Mouse (Mus musculus) embryo, embryonic 9.5 days (tissue): ENCODE data around the gene Eef1e1.
"Not testable (repeated sequence)": the region's sequence is repeated elsewhere in the genome, so short reads cannot be mapped to it uniquely, and the experiment has no call there.

Source experiments
- DNase-seq: peaks from one replicate; pipeline ENCODE4 v3.0.0-alpha.2; 2017; ENCODE audit errors: extremely low spot score

The Eef1e1 gene

DNA sequence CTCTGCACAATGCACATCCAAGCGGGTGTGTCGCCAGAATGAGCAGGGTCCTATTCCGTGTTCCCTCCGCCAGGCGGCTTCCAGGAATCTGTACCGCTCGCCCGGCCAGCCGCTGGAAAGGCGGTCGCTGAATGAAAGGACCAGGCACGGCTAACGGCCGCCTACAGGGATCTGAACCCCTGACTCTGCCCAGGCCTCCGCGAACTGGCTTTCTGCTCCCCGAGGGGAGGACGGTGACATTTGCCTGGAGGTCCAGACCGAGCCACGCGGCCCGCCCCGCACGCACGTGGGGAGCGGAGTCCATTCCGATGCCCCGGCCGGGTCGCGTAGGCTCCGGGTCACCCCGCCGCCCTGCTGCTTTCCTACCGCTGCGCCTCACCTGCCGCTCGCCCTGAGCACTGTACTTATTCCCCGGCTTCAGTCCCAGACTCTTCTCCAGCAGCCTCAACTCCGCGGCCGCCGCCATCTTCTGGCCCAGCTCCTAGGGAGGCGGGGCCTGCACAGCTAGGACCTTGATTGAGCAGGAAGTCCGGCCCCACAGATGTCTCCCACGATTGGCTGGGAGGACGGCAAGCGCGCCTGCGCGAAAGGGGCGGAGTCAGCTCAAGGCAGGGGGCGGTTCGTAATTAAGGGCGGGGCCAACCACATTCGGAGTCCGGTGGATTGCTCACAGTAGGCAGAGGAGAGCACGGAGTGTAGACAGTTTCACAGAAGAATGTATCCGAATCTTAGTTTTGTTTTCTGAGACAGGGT lies at the start of gene Eef1e1:
TSS of gene Eef1e1 (minus strand) at position 531 of the 753 bp plus-strand sequence.
- peak; percentile 95 for DNase-seq

DNA sequence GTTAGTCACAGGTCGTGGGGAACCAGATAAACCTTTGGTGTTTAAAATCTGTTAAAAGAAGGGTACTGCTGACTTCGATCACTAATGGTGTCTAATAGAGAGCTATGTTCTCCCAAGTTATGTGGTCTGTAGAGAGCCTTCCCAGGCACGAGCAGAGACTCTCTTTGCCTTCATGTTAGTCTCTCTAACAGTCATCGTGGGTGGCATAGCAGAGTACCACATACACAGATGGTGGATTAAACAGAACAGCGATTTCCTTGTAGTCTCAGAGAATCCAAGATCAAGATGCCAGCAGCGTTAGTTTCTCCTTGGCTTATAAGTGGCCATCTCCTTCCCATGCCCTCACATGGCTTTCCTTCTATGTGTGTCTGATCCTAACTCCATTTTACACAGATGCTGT lies 32.0 kb upstream of the Eef1e1 start:
- no peak for DNase-seq

DNA sequence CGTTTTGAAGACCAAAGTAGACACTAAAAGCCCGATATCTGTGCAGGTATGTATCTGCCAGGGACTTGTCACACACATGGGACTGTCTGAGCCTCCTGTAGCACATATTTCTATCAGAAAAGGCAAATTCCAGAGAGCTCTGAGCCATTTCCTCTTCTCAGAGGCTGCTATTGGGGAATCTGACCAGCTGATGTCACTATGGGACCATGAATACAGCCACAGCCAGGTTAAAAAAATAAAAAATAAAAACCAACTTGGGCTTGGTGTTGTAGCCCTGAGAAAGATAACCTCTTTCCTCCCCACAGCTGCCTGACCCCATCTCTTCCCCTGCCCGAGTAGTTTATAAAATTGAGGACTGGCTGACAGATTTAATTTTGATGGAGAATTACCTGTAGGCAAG lies 31.2 kb upstream of the Eef1e1 start:
- DNase-seq = peak; percentile 21

GRCm38 (mm10) chr13:38688761-38689160 lies 29.9 kb upstream of the Eef1e1 start:
- no peak for DNase-seq

DNA sequence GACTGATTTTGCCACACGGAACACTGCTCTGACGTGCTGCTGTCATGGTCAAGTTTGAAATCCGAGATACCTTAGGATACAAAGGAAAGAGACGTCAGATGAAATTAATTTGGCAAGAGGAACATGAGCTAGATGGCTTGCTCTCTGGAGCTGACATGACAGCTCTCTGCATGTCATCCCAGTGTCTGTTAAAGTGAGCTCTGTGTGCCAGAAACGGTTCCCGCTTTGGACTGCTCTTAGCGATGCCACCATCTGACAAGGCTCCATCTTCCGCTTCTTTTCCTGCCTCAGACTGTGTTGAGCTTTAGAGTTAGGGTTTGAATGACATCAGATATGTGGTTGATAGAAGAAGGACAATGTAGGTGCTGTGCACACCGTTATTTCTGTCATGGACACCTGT lies 13.5 kb upstream of the Eef1e1 start:
- no peak for DNase-seq

DNA sequence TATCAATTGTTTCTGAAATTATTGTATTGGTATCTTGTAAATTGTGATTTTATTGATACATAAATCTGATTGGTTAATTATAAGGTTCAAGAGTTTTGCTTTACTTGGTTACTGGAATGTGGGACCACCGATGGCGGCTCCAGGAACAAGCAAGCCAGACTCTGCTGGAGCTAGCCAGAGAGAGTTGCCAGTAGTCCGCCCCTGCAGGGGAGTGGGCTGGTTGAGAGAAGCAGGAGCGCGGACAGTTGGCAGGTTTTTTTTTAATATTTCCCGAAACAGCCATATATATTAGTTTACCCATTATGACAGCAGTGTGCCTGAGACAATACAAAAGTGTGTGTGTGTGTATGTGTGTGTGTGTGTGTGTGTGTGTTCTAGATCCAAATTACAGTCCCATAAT lies 12.6 kb upstream of the Eef1e1 start:
- DNase-seq = not testable (repeated sequence)

GRCm38 (mm10) chr13:38670051-38670450 lies 11.2 kb upstream of the Eef1e1 start:
- no peak for DNase-seq

GRCm38 (mm10) chr13:38668514-38668913 lies 9.7 kb upstream of the Eef1e1 start:
- DNase-seq = peak; percentile 17

GRCm38 (mm10) chr13:38664753-38665152 lies 5.9 kb upstream of the Eef1e1 start:
- DNase-seq = no peak

GRCm38 (mm10) chr13:38659524-38660136 lies 772 bp upstream of the Eef1e1 start:
- no peak for DNase-seq

DNA sequence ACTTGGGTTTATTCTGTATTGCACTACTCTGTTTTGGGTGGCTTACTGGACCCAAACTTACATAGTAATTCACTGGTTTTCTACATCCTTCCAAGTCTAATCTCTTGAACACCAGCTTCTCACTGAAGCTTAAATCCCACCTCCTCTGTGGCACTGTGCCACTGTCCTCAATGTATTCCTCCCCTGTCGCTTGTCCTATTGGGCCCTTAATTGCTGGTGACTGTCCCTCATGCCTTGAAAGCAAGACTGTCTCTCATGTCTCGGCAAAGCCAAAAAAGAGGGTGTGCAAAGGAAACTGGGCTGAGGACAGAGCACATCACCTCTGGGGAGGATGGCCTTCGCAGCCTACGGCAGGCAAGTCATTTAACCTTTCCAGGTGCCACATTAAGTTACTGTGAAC lies 993 bp downstream of the Eef1e1 start:
- DNase-seq = no peak

- DNase-seq = no peak
Measured at GRCm38 (mm10) chr13:38650292-38650691, 8.6 kb downstream of the Eef1e1 start.

DNA sequence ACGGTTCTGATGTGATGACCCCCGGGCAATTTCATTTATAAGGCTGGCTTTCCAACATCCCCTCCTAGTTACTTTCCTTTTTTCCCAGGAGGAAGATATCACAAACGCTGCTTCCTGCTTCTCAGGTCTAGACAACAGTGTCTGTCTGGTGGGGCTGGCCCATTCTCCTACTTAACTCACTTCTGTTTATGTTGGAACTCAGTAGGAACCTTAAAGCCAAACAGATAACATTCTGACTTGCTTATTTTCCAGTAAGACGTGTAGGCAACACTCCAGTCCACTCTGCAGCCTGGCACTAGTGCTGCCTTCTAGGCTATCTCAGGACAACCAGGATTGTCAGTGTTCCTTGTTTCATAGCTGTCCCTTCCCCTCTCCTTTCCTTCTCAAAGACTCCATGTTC lies 9.8 kb downstream of the Eef1e1 start:
- DNase-seq = no peak

- no peak for DNase-seq
Measured at GRCm38 (mm10) chr13:38641414-38641813, 17.4 kb downstream of the Eef1e1 start.

DNA sequence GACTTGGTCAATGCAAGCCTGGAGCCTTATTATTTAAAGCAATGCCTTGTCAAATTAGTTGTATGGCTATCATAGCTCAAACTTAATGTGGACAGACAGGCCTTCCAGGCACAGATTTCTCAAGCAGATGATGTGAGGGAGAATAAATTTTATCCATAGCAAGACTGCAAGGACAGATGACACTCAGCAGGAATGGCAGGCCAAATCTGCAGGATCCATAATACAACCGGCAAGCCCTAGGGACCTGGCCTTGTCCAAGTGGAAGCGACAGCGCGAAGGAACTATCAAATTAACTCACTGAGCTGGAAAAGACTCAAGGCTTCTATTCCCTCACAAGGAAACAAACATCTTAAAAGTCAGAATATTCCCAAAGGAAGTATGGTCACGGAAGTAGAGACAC lies 17.9 kb downstream of the Eef1e1 start:
- no peak for DNase-seq

GRCm38 (mm10) chr13:38638694-38639093 lies 20.2 kb downstream of the Eef1e1 start:
- no peak for DNase-seq

- DNase-seq = peak; percentile 95
Measured at GRCm38 (mm10) chr13:38634800-38635269, 24.0 kb downstream of the Eef1e1 start, which contains the start of gene Bloc1s5. Gene Bloc1s5, minus strand, starts transcription at chr13:38635109.

GRCm38 (mm10) chr13:38634256-38634799 lies 24.5 kb downstream of the Eef1e1 start:
- DNase-seq = no peak

DNA sequence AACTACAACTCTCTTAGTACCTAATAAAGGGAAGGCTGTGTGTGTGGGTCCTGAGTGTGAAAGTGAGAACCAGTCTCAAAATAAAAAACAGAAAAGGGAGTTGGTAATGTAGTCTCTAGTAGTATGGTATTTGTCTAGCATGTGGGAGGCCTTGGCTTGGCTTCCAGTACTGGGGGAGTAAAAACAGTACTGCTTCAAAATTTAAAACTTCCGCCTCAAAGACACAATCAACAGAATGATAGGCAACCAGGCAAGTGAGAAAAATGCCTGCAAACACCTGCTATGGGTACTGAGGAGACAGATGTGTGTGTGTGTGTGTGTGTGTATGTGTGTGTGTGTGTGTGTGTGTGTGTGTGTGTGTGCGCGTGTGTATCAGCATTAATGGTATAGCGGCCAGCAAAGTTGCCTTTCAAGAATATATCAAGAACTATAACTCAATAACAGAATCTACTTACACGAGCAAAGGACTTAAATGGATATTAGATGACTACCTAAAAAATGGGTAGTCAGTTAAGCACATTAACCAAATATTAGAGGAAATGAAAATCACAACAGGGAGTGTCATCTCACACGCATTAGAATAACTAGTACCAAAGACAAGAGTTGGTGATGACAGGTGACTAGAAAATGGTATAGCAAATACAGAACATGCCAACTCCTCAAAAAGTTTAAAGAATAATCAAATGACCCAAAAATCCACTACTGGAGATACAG lies 25.4 kb downstream of the Eef1e1 start:
- no peak for DNase-seq

DNA sequence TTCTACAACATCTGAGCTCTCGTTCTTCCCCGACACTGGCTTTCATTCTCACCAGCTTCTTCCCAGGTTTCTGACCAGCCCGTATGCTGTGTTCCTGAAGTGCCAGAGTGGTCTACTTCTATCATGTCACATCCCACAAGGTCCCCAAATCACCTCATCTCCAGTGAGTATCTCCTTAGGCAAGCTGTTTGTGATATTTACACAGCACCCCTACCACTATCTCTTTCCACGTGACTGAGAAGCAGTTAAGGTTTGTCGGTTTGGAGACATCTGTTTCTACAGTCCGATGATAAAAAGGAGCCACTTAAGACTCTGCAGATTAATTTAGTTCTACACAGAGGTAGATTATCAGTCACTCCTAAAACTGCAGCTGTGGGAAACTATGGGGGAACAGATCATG lies 26.3 kb downstream of the Eef1e1 start:
- no peak for DNase-seq

DNA sequence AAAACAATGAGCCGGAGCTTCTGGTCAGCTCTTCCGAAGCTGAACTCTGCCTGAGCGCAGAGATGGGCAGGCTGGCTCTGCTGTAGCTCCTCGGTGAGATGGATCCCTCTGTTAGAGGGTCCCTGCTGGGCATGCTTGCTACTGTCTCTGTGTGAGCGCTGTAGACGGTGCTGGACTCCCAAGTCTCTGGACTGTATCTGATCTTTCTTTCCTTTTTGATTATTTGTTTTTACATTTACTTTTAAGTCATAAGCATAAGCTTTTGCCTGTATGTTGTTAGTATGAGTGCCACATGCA lies 32.7 kb downstream of the Eef1e1 start:
- no peak for DNase-seq

DNA sequence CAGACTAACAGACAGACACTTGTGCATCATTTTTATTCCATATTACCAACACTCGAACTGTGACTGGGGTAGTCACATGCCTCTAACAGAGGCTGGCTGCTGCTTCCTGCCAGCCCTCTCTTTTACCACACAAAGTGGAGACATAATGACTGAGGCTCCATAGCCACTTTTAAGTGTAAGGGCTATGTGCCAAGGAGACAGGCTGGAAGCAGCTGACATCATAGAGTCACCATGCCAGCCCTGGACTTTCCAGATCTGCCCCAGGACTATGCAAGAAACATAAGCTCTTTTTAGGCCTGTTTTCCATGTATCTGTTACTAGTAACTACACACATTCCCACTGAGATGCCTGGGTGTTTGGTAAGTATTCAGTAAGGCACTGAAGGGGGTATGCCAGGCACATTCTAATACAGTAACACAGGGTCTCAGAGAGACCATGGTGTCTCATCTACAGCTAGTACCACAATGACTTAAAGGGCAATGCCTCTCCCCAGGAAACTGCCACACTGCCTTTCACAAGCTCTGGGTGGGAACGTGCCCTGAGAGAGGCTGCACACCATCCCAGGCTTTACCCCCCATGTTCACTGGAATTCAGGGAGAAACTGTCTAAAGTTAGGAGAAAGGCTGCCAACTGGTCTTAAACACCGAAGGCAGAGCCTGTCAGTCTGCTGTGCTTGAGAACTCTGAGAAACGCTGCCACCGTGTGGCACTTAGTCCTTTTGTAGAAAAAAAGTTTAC lies 33.2 kb downstream of the Eef1e1 start:
- DNase-seq = peak; percentile 19
